Mouse (Mus musculus) urinary bladder, postnatal 14 days (tissue): ENCODE measurements around the gene Rbmxl1.
"Not testable (repeated sequence)": the region's sequence is repeated elsewhere in the genome, so short reads cannot be mapped to it uniquely, and the experiment has no call there.

Experiments
- DNase-seq: peaks from one replicate; pipeline ENCODE4 v3.0.0; 2021; ENCODE audit warnings: low spot score

The Rbmxl1 gene

GRCm38 (mm10) chr8:78508719-78509272, at the start of gene Rbmxl1:
Gene Rbmxl1 (minus strand): TSS chr8:78508898.
- DNase-seq: peak; percentile 94

- DNase-seq: no peak
These were observed 48.2 kb upstream of the Rbmxl1 start for GRCm38 (mm10) chr8:78556773-78557434.

GRCm38 (mm10) chr8:78555817-78556216, 47.1 kb upstream of the Rbmxl1 start:
- no peak for DNase-seq

- no peak for DNase-seq
These were observed 42.0 kb upstream of the Rbmxl1 start for GRCm38 (mm10) chr8:78550752-78551134.

- no peak for DNase-seq
These were observed 41.5 kb upstream of the Rbmxl1 start for GRCm38 (mm10) chr8:78549971-78550751.

- not testable (repeated sequence) for DNase-seq
These were observed 36.6 kb upstream of the Rbmxl1 start for GRCm38 (mm10) chr8:78545153-78545817.

- no peak for DNase-seq
These were observed 35.8 kb upstream of the Rbmxl1 start for GRCm38 (mm10) chr8:78544545-78544944.

GRCm38 (mm10) chr8:78543621-78544020, 34.9 kb upstream of the Rbmxl1 start:
- DNase-seq: no peak

- not testable (repeated sequence) for DNase-seq
These were observed 34.0 kb upstream of the Rbmxl1 start for GRCm38 (mm10) chr8:78542670-78543069.

GRCm38 (mm10) chr8:78537795-78538194, 29.1 kb upstream of the Rbmxl1 start:
- DNase-seq: no peak

GRCm38 (mm10) chr8:78536716-78537115, 28.0 kb upstream of the Rbmxl1 start:
- no peak for DNase-seq

GRCm38 (mm10) chr8:78533981-78534380, 25.3 kb upstream of the Rbmxl1 start:
- no peak for DNase-seq

GRCm38 (mm10) chr8:78515132-78515531, 6.4 kb upstream of the Rbmxl1 start:
- no peak for DNase-seq

- DNase-seq: no peak
These were observed 6.0 kb upstream of the Rbmxl1 start for GRCm38 (mm10) chr8:78514706-78515105.

- no peak for DNase-seq
These were observed 4.4 kb upstream of the Rbmxl1 start for GRCm38 (mm10) chr8:78513106-78513505.

- DNase-seq: no peak
These were observed 2.2 kb upstream of the Rbmxl1 start for GRCm38 (mm10) chr8:78510926-78511325.

GRCm38 (mm10) chr8:78510094-78510493, 1.4 kb upstream of the Rbmxl1 start:
- no peak for DNase-seq

- peak; percentile 86 for DNase-seq
These were observed 754 bp upstream of the Rbmxl1 start, which contains the start of gene Slc10a7 for GRCm38 (mm10) chr8:78509273-78510031. Gene Slc10a7 (plus strand): TSS chr8:78509346.

- peak; percentile 41 for DNase-seq
These were observed 549 bp downstream of the Rbmxl1 start for GRCm38 (mm10) chr8:78507979-78508718.

- no peak for DNase-seq
These were observed 6.0 kb downstream of the Rbmxl1 start for GRCm38 (mm10) chr8:78502706-78503105.

- DNase-seq: not testable (repeated sequence)
These were observed 12.4 kb downstream of the Rbmxl1 start for GRCm38 (mm10) chr8:78496273-78496672.
